Mouse (Mus musculus): ENCODE data around the gene Vgll4.

Gene Vgll4

GRCm38 (mm10) chr6:114974331-114974730 is 4.5 kb upstream of the Vgll4 start:
- DNase-seq (ENCODE audit: low spot score in 2 of 2), result no peak

- DNase-seq (ENCODE audit: low spot score in 2 of 2), result no peak
Measured at GRCm38 (mm10) chr6:114972988-114973387, 3.2 kb upstream of the Vgll4 start.

DNA sequence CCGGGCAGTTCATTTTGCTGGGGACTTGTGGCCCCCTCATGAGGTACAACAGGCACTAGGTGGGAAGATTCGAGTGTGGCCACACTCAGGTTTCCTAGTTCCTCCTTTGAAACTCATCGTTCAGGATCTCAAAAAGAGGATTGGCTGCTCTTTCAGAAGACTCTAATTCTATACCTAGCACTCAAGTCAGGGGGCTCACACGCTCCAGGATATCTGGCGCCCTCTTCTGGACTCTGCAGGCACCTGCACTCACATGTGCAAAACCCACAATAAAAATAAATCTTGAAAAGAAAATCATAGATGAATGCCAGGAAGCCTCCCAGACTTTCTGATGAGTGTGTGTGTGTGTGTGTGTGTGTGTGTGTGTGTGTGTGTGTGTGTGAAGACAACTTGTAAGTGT is 1.1 kb upstream of the Vgll4 start:
- peak in 1 of 2 experiments; percentile 21 for DNase-seq (ENCODE audit: low spot score in 2 of 2)

DNA sequence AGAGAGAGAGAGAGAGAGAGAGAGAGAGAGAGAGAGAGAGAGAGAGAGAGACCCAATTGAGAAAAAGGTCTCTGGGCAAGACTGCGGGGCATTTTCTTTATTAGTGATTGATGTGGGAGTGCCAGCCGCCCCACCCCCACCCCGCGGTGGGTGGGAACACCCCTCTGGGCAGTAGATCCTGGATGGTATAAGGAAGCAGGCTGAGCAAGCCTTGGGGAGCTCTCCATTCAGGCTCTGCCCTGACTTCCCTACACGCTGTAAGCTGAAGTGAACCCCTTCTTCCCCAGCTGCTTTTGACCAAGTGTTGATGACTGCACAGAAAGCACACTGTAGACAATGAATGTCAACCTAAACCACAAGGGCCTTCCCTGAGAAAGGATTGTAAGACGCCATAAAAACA is 592 bp upstream of the Vgll4 start:
- no peak for DNase-seq (ENCODE audit: low spot score in 2 of 2)

DNA sequence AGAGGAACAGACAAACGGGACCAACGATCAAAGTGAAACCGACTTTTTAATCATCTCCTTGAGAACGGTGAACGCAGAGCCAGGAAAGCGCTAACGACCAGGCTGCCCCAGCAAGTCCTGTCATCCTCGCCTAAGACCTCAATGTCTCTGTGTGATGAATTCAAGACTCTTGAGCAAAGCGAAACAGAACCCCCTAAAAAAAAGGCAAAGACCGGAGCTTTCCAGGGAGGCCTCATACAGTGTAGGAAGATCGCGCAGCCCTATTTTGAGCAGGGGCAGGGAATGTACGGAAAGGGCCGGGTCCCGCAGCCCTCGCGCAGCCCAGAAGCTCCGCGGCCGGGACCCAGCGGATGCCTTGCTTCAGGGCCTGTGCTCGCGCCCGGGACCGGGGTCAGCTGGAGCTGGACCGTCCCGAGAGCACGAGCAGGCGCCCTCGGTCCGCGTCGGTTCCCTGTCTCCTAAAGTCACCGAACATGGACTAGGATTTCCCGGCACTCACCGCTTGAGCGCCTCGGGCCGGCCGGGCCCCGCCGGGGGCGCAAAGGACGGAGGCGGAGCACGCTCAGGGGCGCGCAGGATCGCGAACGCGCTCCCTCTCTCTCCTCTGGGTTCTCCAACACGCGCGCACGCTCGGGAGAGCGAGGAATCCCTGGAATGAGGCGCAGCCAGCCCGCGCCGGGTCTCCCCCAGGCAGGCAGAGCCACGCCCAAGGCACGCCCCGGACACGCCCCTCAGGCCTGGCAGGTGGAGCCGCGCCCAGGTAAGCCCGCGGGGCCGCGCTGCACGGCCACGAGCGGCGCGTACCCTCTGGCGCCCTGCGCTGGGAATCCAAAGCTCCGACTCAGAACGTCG is 1.2 kb downstream of the Vgll4 start:
- peak in 1 of 2 experiments; percentile 8 for DNase-seq (ENCODE audit: low spot score in 2 of 2)

GRCm38 (mm10) chr6:114967623-114968022 is 2.2 kb downstream of the Vgll4 start:
- no peak for DNase-seq (ENCODE audit: low spot score in 2 of 2)

DNA sequence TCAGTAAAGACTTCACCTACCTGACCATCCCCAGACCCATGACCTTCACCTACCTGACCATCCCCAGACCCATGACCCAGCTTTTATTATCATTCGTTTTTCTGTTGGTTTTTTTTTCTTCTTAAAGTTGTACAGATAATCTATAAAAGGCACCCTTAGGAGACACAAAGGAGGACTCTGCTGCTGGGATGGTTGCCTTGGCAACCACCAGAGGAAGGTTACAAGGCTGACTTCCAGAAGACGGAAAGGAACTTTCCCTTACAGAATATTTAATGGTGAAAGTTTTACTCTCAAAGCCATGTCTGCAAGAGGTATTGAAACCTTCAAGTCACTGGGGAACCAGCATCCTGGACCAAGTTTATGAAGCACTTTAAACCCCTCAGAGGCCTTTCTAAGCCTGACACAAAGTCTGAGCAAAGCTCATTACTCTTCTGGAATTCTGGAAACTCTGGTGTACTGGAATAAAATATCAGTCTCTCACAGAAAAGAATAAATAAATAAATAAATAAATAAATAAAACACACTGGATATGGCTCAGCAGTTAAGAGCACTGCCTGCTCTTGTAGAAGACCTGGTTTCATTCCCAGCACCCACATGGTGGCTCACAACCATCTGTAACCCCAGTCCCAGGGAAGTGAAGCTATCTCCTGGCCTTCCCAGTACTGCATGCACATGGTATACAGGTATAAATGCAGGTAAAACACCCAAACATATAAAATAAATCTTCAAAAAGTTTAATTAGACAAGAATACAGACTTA is 3.2 kb downstream of the Vgll4 start:
- no peak for DNase-seq (ENCODE audit: low spot score in 2 of 2)

DNA sequence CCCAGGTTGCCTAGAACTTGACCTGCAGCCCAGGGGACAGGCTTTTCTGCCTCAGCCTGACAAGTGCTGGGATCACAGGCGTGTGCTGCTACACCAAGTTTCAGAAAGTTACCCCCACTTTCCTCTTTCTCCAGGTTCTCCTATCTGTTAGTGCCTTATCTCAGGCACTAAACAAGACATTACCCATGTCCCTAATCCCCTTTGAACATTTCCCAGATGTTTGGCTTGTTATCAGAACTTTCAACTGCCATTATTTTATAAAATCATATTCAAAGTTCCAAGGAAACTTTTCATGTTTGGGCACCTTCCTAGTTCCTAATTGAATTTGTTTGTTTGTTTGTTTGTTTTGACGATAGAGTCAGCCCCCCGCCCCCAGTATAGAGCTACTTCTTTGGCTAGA is 4.0 kb downstream of the Vgll4 start:
- DNase-seq (ENCODE audit: low spot score in 2 of 2), result no peak

DNA sequence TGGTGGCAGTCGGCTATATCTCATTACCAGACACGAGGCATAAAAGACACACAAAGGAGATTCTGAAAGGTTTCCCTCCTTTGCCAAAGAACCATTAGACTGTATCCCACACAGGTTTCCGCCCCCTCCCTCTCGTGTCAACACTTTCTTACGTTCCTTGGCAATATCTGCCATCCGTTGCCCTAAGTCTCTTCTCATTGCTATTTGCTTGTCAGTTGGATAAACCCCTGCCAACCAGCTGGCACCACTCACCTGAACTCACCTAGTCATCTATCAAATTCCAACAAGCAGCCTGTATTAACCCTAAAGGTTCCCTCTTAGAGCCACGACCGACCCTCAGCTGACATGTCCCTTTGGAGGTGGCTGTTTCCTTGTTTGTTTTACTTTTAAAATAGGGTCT is 4.4 kb downstream of the Vgll4 start:
- no peak for DNase-seq (ENCODE audit: low spot score in 2 of 2)

DNA sequence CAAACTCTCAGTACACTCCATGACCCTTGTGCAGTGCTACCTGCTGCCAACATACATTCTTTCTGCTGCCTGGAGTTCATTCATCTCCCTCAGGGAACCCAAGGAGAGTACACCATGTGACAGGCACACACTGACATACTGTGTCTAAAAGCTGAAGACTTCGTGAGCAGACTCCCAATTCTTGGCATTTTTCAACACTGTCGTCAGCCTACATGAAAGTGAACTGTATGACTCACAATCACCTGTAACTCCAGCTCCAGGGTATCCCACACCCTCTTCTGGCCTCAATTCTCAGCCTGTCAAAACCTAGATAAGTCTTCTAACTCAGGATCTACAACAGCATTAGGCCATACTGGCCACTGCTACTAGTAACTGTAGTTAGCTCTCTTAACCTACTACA is 5.6 kb downstream of the Vgll4 start:
- DNase-seq (ENCODE audit: low spot score in 2 of 2), result no peak

DNA sequence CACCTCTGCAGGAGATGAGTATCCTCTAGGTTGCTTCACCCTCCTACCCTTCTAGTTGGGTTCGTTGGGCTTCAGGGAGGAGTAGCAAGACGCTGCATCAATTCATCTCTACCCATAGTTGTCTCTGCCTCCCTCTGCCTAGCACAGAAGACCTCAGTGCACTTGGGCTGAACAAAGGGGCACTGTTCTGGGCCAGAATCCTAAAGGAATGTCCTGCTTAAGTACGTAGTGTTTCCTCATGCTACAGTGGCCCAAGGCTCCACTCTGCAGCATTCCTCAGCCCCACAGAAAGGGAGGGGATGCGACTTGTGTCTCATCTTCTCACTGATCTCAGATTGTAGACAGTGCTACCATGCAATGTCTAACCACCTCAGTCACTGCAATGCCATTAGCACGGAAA is 6.2 kb downstream of the Vgll4 start:
- no peak for DNase-seq (ENCODE audit: low spot score in 2 of 2)

DNA sequence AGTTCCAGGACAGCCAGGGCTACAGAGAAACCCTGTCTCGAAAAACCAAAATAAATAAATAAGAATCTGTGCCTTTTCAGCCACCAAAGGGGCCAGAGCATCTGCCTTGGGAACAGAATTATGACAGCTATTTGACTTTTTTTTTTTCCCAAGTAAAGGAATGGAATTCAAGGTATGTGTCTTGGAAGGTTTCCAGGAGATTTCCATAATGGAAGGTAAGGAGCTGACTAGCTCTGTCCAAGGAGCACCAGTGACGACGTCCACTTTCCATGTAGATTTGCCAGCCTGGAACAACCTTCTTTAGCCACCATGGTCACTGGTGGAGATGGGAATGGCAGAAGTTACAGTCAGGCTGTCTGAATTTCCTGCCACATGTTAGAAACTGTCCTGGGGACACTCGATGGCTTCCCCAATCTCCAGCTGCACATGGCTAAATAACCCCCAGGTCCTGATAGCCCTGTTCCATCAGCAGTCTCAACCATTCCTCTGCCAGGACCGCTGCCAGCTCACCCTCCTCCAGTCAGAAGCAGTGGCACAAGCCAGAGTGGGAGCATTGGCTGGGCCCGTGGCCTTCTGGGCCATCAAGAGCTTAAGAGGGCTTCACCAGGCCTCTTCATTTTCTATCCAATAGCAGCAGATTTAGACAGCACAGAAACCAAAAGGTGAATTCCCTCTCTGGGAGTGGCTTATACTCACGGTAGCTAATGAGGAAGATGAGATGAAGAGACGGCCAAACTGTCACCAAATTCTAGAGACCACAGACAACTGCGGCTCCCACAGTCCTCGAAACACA is 8.3 kb downstream of the Vgll4 start:
- no peak for DNase-seq (ENCODE audit: low spot score in 2 of 2)

DNA sequence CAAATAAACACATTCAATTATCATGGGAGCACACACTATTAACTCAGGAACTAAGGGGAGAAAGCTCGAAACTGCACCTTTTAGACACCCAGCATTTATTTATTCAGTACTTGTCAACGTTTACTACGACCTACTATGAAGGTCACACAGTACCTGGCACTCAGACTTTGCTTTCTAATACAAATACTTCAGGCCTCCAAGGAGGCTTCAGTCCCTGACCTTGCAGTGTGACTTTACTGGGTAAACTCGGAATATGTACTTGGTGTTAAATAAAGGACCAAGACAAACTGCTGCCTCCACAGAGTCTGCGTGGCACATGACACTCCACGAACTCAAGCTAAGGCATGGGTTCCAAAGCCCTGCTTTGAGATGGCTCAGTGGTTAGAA is 10.8 kb downstream of the Vgll4 start:
- DNase-seq (ENCODE audit: low spot score in 2 of 2), result no peak

DNA sequence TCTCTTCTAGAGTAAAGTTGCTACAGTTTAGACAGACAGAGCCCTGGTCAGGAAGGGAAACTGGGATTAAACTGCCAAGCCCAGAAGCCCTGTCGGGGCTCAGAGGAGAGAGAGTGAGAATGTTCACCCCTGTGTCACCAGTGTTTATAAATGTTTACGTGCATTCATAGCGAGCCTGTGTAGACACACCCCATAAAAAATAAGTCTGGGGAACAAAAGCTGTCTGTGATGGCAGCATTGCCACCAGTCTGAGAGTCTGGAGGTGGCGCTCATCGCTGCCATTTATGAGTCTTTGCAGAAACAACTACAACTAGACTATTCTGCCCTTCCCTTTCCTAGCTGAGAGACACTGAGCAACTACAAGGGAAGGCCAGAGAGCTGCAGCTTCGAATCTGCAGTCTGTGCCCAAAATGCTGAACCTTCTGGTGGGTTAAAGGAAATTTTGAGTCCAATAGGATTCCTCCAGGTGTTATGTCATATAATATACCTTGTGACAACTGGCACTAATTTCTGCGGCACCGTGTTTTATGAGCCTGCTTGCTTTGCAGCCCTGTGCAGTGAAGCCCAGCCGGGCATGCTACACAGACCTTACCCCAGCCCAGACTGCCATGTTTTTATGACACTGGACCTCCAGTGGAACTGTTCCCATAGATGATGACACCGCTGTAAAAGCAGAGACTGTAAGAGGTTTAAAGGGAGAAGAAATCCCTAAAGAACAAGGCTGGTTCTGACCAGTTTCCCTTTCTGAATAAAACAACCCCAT is 11.4 kb downstream of the Vgll4 start:
- no peak for DNase-seq (ENCODE audit: low spot score in 2 of 2)

DNA sequence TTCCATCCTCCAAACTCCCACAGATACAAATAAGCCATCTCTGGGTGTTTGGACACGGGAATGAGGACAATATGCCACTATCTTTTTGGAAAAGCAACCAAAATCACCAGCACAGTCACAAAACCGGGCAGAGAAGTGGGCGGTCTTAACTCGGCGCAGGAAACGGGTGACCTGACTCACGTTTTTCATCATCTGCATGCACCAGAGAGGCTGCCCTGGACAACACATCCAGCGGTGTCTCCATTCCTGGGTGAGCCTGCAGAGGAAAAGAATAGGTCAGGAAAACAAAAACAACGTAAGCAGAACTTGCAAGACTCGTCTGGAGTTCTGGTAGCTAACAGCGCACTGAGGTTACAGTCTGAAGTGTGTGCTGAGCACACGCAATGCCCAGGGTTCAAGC is 12.0 kb downstream of the Vgll4 start:
- no peak for DNase-seq (ENCODE audit: low spot score in 2 of 2)

GRCm38 (mm10) chr6:114954496-114954895 is 15.3 kb downstream of the Vgll4 start:
- DNase-seq (ENCODE audit: low spot score in 2 of 2), result no peak

DNA sequence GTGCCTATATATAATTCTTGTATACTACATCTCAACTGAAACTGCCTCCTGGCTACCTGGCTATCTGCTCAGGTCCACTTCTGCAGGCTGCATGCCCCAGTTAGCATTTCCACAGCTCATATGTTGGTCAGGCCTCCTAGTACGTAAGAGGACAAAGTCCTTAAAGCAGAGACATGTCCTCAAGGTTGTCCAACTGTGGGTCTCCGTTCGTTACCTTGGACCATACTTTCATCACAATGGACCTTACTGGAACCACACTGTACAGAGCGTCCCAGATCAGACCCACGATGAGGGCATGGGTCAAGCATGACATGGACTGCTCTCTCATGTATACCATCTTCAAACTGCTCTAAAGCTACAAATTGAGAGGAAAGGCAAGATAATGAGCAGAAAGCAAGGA is 16.2 kb downstream of the Vgll4 start:
- no peak for DNase-seq (ENCODE audit: low spot score in 2 of 2)

- no peak for DNase-seq (ENCODE audit: low spot score in 2 of 2)
Measured at GRCm38 (mm10) chr6:114952356-114952755, 17.4 kb downstream of the Vgll4 start.

DNA sequence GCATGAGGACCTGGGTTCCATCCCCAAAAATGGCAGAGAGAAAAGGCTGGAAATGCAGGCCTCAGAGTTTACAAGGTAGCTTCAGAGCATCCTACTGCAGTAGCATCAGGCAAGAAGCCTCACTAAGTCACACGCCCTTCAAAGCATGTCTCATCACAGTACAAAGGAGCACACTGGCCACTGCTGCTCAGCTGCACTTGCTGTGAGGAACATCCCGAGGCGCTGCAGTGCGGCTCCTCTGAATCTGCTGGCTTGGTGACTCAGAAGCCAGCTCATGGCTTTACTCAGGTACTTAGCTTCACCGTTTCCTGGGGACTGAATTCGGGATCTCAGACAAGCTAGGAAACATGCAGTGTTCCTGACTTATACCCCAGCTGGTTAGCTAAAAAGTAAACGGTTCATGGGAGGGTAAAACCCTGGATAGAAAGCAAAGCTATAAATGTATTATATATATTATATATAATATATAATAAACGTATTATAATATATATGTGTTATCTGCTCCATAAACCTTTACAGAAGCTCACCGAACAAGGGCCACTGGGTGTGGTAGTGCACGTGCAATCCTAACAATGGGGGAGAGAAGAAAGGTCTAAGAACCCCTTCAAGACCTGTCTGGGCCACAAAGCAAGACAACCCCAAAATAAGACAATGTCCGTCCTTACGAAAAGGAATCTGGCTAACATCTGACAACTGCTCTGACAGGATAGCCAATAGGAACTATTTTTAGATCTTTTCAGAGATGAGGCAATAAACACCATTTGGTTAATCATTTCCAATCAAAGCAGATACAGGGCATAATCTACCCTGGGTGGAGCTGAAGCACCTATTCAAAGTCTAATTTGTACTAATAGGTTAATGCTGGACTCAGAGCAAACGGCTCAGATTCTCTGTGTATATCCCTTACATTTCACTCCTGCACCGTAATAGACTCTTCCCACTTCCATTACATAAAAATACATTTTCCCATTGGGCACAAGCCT is 25.0 kb downstream of the Vgll4 start:
- DNase-seq (ENCODE audit: low spot score in 2 of 2), result no peak

- DNase-seq (ENCODE audit: low spot score in 2 of 2), result no peak
Measured at GRCm38 (mm10) chr6:114941201-114941849, 28.5 kb downstream of the Vgll4 start.

All from natural killer cell, adult 2 months (primary cell).